Mouse (Mus musculus): ENCODE results near the gene Ak2.

DNA sequence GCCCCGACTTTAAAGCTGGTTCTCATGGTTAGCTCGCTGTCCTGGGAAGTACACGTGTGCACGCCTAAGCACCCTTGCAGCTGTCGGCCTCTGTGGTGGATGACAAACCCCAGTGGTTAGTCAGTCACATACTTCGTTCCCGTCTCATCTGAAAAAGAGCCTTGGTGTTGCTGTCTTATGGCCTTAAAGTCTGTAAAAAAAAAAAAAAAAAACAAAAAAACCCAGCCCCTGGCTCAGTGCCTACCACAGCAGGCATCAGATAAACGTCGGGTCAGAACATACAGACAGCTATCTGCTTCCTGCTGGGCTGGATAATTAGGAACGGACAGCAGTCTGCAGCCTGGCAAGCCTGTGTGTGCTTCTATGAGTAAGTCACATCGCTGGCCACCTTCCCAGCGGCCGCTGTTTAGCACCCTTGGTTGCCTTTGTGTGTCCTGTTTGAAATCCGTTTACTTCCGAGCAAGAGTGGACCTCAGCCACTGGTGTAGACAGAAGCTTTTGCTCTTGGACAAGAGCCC is 19.9 kb downstream of the Ak2 start:
- TF ChIP-seq POLR2A (IDR thresholded peaks at IDR 0.05; ENCODE audit: low read depth, low read length) = no peak
- no peak for TF ChIP-seq CTCF (IDR thresholded peaks at IDR 0.05; ENCODE audit: borderline replicate concordance, insufficient read depth, low read length)
